In genomic region chr4:116650924-116651796, GRCm38 (mm10) we compare ENCODE assay signal across 8 mouse cellular contexts. TPM values are rescaled to one million over a fixed set of nuclear protein-coding genes. Genes with fewer than 3 reads are reported as not detected.
DNase-seq lines count a peak whose midpoint lies in the region; ATAC-seq and TF ChIP-seq lines count a peak whose summit lies in the region.

Gene Akr1a1 (minus strand): TSS chr4:116651680.

- H3K27ac ChIP-seq in ES-E14 (ENCODE audit: insufficient read depth, low read depth, low read length, poor library complexity, severe bottlenecking) = peak within 1 kb of the TSS; percentile 59
- H3K27ac ChIP-seq in forebrain, embryonic 16.5 days (ENCODE audit: low read length) = peak within 1 kb of the TSS; percentile 73
- peak within 1 kb of the TSS; percentile 89 for H3K27ac ChIP-seq in layer of hippocampus, adult 2 months
- H3K27ac ChIP-seq in lung, embryonic 14.5 days (ENCODE audit: low read depth) = peak within 1 kb of the TSS; percentile 94
- peak within 1 kb of the TSS; percentile 17 for H3K27ac ChIP-seq in olfactory bulb, adult 2 months (ENCODE audit: insufficient read depth, low read depth, low read length)
- peak within 1 kb of the TSS; percentile 4; the same call in 1 of the 2 replicates for H3K27ac ChIP-seq in thymus, adult 2 months (ENCODE audit: control insufficient read depth, insufficient read depth, low read length)

- H3K4me2 ChIP-seq in forebrain, embryonic 16.5 days (ENCODE audit: low read length) = peak within 1 kb of the TSS; percentile 87
- H3K4me2 ChIP-seq in lung, embryonic 14.5 days = peak within 1 kb of the TSS; percentile 88

- in situ Hi-C loops in ES-E14 (cut with MboI; ENCODE audit: low sequenced_read_pairs in 2 of 2, unreplicated experiment in 2 of 2) = no loop called here

- H3K9me3 ChIP-seq in ES-E14 (ENCODE audit: control insufficient read depth, insufficient read depth, low read depth, low read length) = no peaks in the 10 kb centered on the region
- H3K9me3 ChIP-seq in forebrain, embryonic 16.5 days (ENCODE audit: control insufficient read depth, low read length) = no peaks in the 10 kb centered on the region
- H3K9me3 ChIP-seq in lung, embryonic 14.5 days (ENCODE audit: low read depth, low read length) = no peaks in the 10 kb centered on the region

- H3K27me3 ChIP-seq in forebrain, embryonic 16.5 days (replicated peaks; ENCODE audit: control insufficient read depth, insufficient read depth, low read length) = no peaks in the 10 kb centered on the region
- no peaks in the 10 kb centered on the region for H3K27me3 ChIP-seq in lung, embryonic 14.5 days (ENCODE audit: insufficient read depth, low read length)
- H3K27me3 ChIP-seq in thymus, adult 2 months (ENCODE audit: control insufficient read depth, insufficient read depth, low read length) = no peaks in the 10 kb centered on the region

- DNase-seq in ES-E14 (ENCODE audit: low read depth, low spot score) = peak; percentile 80
- peak; percentile 85 for DNase-seq in cerebellum, adult 11-12 months
- peak; percentile 92 to 94 for DNase-seq in heart, postnatal 36 days
- DNase-seq in layer of hippocampus, adult 2 months (ENCODE audit: low spot score in 2 of 2) = peak; percentile 95
- peak; percentile 96 for DNase-seq in lung, embryonic 14.5 days
- DNase-seq in thymus, adult 2 months = peak; percentile 94

- peaks cover 8% of the 10 kb centered on the region in 2 experiments for H3K4me1 ChIP-seq in ES-E14 (ENCODE audit: control insufficient read depth in 2 of 2, insufficient read depth in 2 of 2, low read length in 2 of 2, poor library complexity in 1 of 2)
- H3K4me1 ChIP-seq in forebrain, embryonic 16.5 days (replicated peaks; ENCODE audit: control insufficient read depth, insufficient read depth, low read length) = peaks cover 38% of the 10 kb centered on the region
- H3K4me1 ChIP-seq in lung, embryonic 14.5 days (ENCODE audit: insufficient read depth) = peaks cover 14% of the 10 kb centered on the region; the same call in 1 of the 2 replicates
- peaks cover 2% of the 10 kb centered on the region; the same call in 1 of the 2 replicates for H3K4me1 ChIP-seq in olfactory bulb, adult 2 months (ENCODE audit: control insufficient read depth, insufficient read depth, low read length)
- H3K4me1 ChIP-seq in thymus, adult 2 months (replicated peaks; ENCODE audit: control insufficient read depth, insufficient read depth, low read length) = peaks cover 5% of the 10 kb centered on the region; the same call in 1 of the 2 replicates

- peak within 1 kb of the TSS; percentile 83 for H3K9ac ChIP-seq in ES-E14 (ENCODE audit: insufficient read depth, low read depth, low read length, poor library complexity, severe bottlenecking)
- H3K9ac ChIP-seq in forebrain, embryonic 16.5 days (replicated peaks; ENCODE audit: low read depth, low read length) = peak within 1 kb of the TSS; percentile 83
- peak within 1 kb of the TSS; percentile 94 for H3K9ac ChIP-seq in lung, embryonic 14.5 days

- intact Hi-C loops in heart, postnatal 36 days (cut with DNase I) = loop anchor here (2.0 kb wide), 1 partner anchor 34 kb away; the partner anchor contains the start of gene Prdx1

- peak; percentile 100 for ATAC-seq in forebrain, embryonic 16.5 days
- ATAC-seq in lung, embryonic 14.5 days (ENCODE audit: insufficient read depth) = peak; percentile 100

- peak; percentile 42 for TF ChIP-seq CTCF in layer of hippocampus, adult 2 months (conservative IDR thresholded peaks at IDR 0.05)
- TF ChIP-seq CTCF in lung, embryonic 14.5 days (IDR thresholded peaks at IDR 0.05; ENCODE audit: low read depth) = no peak
- TF ChIP-seq CTCF in olfactory bulb, adult 2 months (IDR thresholded peaks at IDR 0.05; ENCODE audit: insufficient read depth, low read depth, low read length) = no peak
- no peak for TF ChIP-seq CTCF in thymus, adult 2 months (IDR thresholded peaks at IDR 0.05; ENCODE audit: borderline replicate concordance, control insufficient read depth, extremely low read depth, insufficient read depth, low read length, poor library complexity)

- peak within 1 kb of the TSS; percentile 89 to 100 for H3K4me3 ChIP-seq in ES-E14 (ENCODE audit: insufficient read depth in 1 of 2, low read depth in 1 of 2, low read length in 2 of 2, poor library complexity in 1 of 2, severe bottlenecking in 1 of 2)
- H3K4me3 ChIP-seq in forebrain, embryonic 16.5 days (replicated peaks; ENCODE audit: low read length) = peak within 1 kb of the TSS; percentile 73
- peak within 1 kb of the TSS; percentile 78 for H3K4me3 ChIP-seq in layer of hippocampus, adult 2 months
- peak within 1 kb of the TSS; percentile 86 for H3K4me3 ChIP-seq in lung, embryonic 14.5 days (ENCODE audit: low read depth, low read length)
- peak within 1 kb of the TSS; percentile 64 for H3K4me3 ChIP-seq in olfactory bulb, adult 2 months (ENCODE audit: insufficient read depth, low read depth, low read length)
- peak within 1 kb of the TSS; percentile 98 for H3K4me3 ChIP-seq in thymus, adult 2 months (ENCODE audit: control insufficient read depth, insufficient read depth, low read length)

- H3K36me3 ChIP-seq in ES-E14 (ENCODE audit: control insufficient read depth, insufficient read depth, low read length, poor library complexity, severe bottlenecking) = no peaks in the 10 kb centered on the region
- H3K36me3 ChIP-seq in forebrain, embryonic 16.5 days (ENCODE audit: control insufficient read depth, insufficient read depth) = no peaks in the 10 kb centered on the region; the same call in 1 of the 2 replicates
- peaks cover 38% of the 10 kb centered on the region for H3K36me3 ChIP-seq in lung, embryonic 14.5 days (ENCODE audit: insufficient read depth)
- peaks cover 7% of the 10 kb centered on the region; the same call in 1 of the 2 replicates for H3K36me3 ChIP-seq in thymus, adult 2 months (ENCODE audit: control insufficient read depth, insufficient read depth, low read length)

- peak; percentile 53; the same call in 1 of the 2 replicates for TF ChIP-seq POLR2A in olfactory bulb, adult 2 months (IDR thresholded peaks at IDR 0.05; ENCODE audit: insufficient read depth, low read depth, low read length)
- peak; percentile 68; the same call in 1 of the 2 replicates for TF ChIP-seq POLR2A in thymus, adult 2 months (IDR thresholded peaks at IDR 0.05; ENCODE audit: control insufficient read depth, extremely low read depth, insufficient read depth, low read length, poor library complexity)

- under 1% methylated on average over 39 of the region's 39 CpGs for WGBS in forebrain, embryonic 16.5 days
- WGBS in lung, embryonic 14.5 days = under 1% methylated on average over 39 of the region's 39 CpGs
- under 1% methylated on average over 39 of the region's 39 CpGs for WGBS in olfactory bulb, adult 2 months
- under 1% methylated on average over 39 of the region's 39 CpGs for WGBS in thymus, adult 2 months

TF ChIP-seq in ES-E14, 5 proteins besides CTCF, POLR2A, EP300 and RAD21:
- peak; percentile 60; the same call in 1 of the 2 replicates for TF ChIP-seq HCFC1 (IDR thresholded peaks at IDR 0.05; ENCODE audit: borderline replicate concordance, insufficient read depth, low read length)
- no peak for TF ChIP-seq CHD2 (IDR thresholded peaks at IDR 0.05; ENCODE audit: low read depth, low read length)

RNA-seq across cellular contexts. Expression of gene Akr1a1, which starts in this region (rescaled TPM):
- total RNA-seq in ES-E14 (2012; rRNA removed) = 197 and 262 TPM in 2 replicates
- 794 and 796 TPM in 2 replicates for polyA plus RNA-seq in forebrain, embryonic 16.5 days (2015; fragmentation: Nextera tagmentation; extraction: Ambion mirVana)
- 100 to 1,000 TPM; 272 to 290 TPM for total RNA-seq in heart, postnatal 36 days (2021)
- total RNA-seq in layer of hippocampus, adult 2 months (2021) = 100 to 1,000 TPM; 376 to 387 TPM
- 759 and 786 TPM in 2 replicates for polyA plus RNA-seq in lung, embryonic 14.5 days (2014; fragmentation: Nextera tagmentation; extraction: Ambion mirVana)
- 1,277 TPM in 1 of 2 replicates, not detected in the other for polyA plus RNA-seq in olfactory bulb, adult 2 months (2012; ENCODE audit: insufficient read depth, insufficient read length, low replicate concordance, missing spikeins)
- 490 and 565 TPM in 2 replicates for polyA plus RNA-seq in thymus, adult 2 months (2012; rRNA removed)

Comparison
In these comparisons a context has a peak if more than half of its experiments do, and no peak if none do; other contexts are left out.
1. Peak in every context shown above with its lines: DNase-seq, ATAC-seq, H3K4me3 ChIP-seq and H3K27ac ChIP-seq.
2. H3K27ac ChIP-seq: peak in every context shown above with its lines; median percentile 94 in lung, embryonic 14.5 days; 89 in layer of hippocampus, adult 2 months; 73 in forebrain, embryonic 16.5 days; 59 in ES-E14; 17 in olfactory bulb, adult 2 months; 4 in thymus, adult 2 months.